Mouse (Mus musculus) neutrophil, adult 5-6 weeks (primary cell): Measurements from ENCODE around the gene L3mbtl3. TPM values are rescaled to one million over a fixed set of nuclear protein-coding genes. Genes with fewer than 3 reads are reported as not detected.

Experiments
- ATAC-seq: fragments of 151-379, 151-347 bp; 2 replicates; pipeline ENCODE4 v1.8.0; 2017; ENCODE audit warnings: mild to moderate bottlenecking, moderate TSS enrichment; ENCODE audit not compliant: insufficient number of reproducible peaks, poor library complexity, low FRiP score, severe bottlenecking; ENCODE audit errors: extremely low read depth
- total RNA-seq: library from RNA; stranded (forward); fragments of 200-1000 nt; gene quantifications from 2 replicates; pipeline ENCODE4 v1.2.3, GENCODE M21; 2017

The L3mbtl3 gene
- total RNA-seq: 46.1 and 46.4 TPM in 2 replicates

- ATAC-seq: peak; percentile 55
These were observed at the start of gene L3mbtl3 for GRCm38 (mm10) chr10:26375790-26376545. TSS of gene L3mbtl3 (minus strand) at chr10:26375971.

GRCm38 (mm10) chr10:26421168-26421567 is 45.4 kb upstream of the L3mbtl3 start:
- no peak for ATAC-seq

GRCm38 (mm10) chr10:26388656-26389055 is 12.9 kb upstream of the L3mbtl3 start:
- no peak for ATAC-seq

GRCm38 (mm10) chr10:26377332-26377602 is 1.5 kb upstream of the L3mbtl3 start:
- no peak for ATAC-seq

GRCm38 (mm10) chr10:26376546-26377331 is 968 bp upstream of the L3mbtl3 start:
- no peak for ATAC-seq

- ATAC-seq: no peak
These were observed 420 bp downstream of the L3mbtl3 start for GRCm38 (mm10) chr10:26375351-26375751.

GRCm38 (mm10) chr10:26374436-26375311 is 1.1 kb downstream of the L3mbtl3 start:
- peak; percentile 26; the same call in 1 of the 2 replicates for ATAC-seq

GRCm38 (mm10) chr10:26373951-26374435 is 1.8 kb downstream of the L3mbtl3 start:
- ATAC-seq: no peak

- peak; percentile 77 for ATAC-seq
These were observed 2.5 kb downstream of the L3mbtl3 start for GRCm38 (mm10) chr10:26372940-26373931.

GRCm38 (mm10) chr10:26371416-26371815 is 4.4 kb downstream of the L3mbtl3 start:
- ATAC-seq: no peak

GRCm38 (mm10) chr10:26364942-26365341 is 10.8 kb downstream of the L3mbtl3 start:
- ATAC-seq: no peak

GRCm38 (mm10) chr10:26364326-26364856 is 11.4 kb downstream of the L3mbtl3 start:
- peak; percentile 74 for ATAC-seq

- ATAC-seq: no peak
These were observed 12.2 kb downstream of the L3mbtl3 start for GRCm38 (mm10) chr10:26363605-26364004.

- no peak for ATAC-seq
These were observed 17.0 kb downstream of the L3mbtl3 start for GRCm38 (mm10) chr10:26358798-26359197.

- no peak for ATAC-seq
These were observed 17.5 kb downstream of the L3mbtl3 start for GRCm38 (mm10) chr10:26358231-26358630.

GRCm38 (mm10) chr10:26353781-26354180 is 22.0 kb downstream of the L3mbtl3 start:
- ATAC-seq: no peak

- ATAC-seq: no peak
These were observed 24.5 kb downstream of the L3mbtl3 start for GRCm38 (mm10) chr10:26351129-26351738.
